Mouse (Mus musculus) cerebellum, postnatal 4 days (tissue): ENCODE data around the gene Sf3b5.
A peak's percentile ranks its signal among the peaks of the same experiment; 100 is the strongest.

Experiments
- DNase-seq, 2 experiments: peaks; one replicate each; pipeline ENCODE4 v3.0.0; 2022; ENCODE audit warnings: low spot score in 2 of 2, mixed read lengths in 1 of 2

Sf3b5 gene

GRCm38 (mm10) chr10:13005043-13005442 is at the start of gene Sf3b5:
Sf3b5 (plus strand) TSS chr10:13005343.
- no peak for DNase-seq

- no peak for DNase-seq
Observed at GRCm38 (mm10) chr10:12955831-12956230, 49.3 kb upstream of the Sf3b5 start.

- DNase-seq = no peak
Observed at GRCm38 (mm10) chr10:12957271-12957670, 47.9 kb upstream of the Sf3b5 start.

- no peak for DNase-seq
Observed at GRCm38 (mm10) chr10:12961546-12961945, 43.6 kb upstream of the Sf3b5 start.

GRCm38 (mm10) chr10:12962238-12962637 is 42.9 kb upstream of the Sf3b5 start:
- no peak for DNase-seq

- DNase-seq = peak in 1 of 2 experiments; percentile 8
Observed at GRCm38 (mm10) chr10:12963362-12964147, 41.6 kb upstream of the Sf3b5 start.

GRCm38 (mm10) chr10:12964151-12965075 is 40.7 kb upstream of the Sf3b5 start, which contains the start of gene Stx11:
Stx11 (minus strand) TSS chr10:12964298.
- peak in 1 of 2 experiments; percentile 25 for DNase-seq

GRCm38 (mm10) chr10:12965669-12966180 is 39.4 kb upstream of the Sf3b5 start:
- DNase-seq = no peak

- no peak for DNase-seq
Observed at GRCm38 (mm10) chr10:12974572-12974971, 30.6 kb upstream of the Sf3b5 start.

- no peak for DNase-seq
Observed at GRCm38 (mm10) chr10:12975461-12975860, 29.7 kb upstream of the Sf3b5 start.

- DNase-seq = no peak
Observed at GRCm38 (mm10) chr10:12975957-12976356, 29.2 kb upstream of the Sf3b5 start.

- DNase-seq = no peak
Observed at GRCm38 (mm10) chr10:12976552-12976951, 28.6 kb upstream of the Sf3b5 start.

- no peak for DNase-seq
Observed at GRCm38 (mm10) chr10:12977787-12978212, 27.3 kb upstream of the Sf3b5 start.

- DNase-seq = no peak
Observed at GRCm38 (mm10) chr10:12981071-12981470, 24.1 kb upstream of the Sf3b5 start.

- DNase-seq = no peak
Observed at GRCm38 (mm10) chr10:12983516-12983915, 21.6 kb upstream of the Sf3b5 start.

- DNase-seq = no peak
Observed at GRCm38 (mm10) chr10:12985028-12985427, 20.1 kb upstream of the Sf3b5 start.

- DNase-seq = no peak
Observed at GRCm38 (mm10) chr10:12986485-12986884, 18.7 kb upstream of the Sf3b5 start.

GRCm38 (mm10) chr10:12986943-12987342 is 18.2 kb upstream of the Sf3b5 start:
- DNase-seq = no peak

GRCm38 (mm10) chr10:12991953-12992352 is 13.2 kb upstream of the Sf3b5 start:
- DNase-seq = no peak

GRCm38 (mm10) chr10:12993411-12994039 is 11.6 kb upstream of the Sf3b5 start:
- DNase-seq = no peak

GRCm38 (mm10) chr10:12996736-12997477 is 8.2 kb upstream of the Sf3b5 start:
- peak; percentile 62 to 85 for DNase-seq
